Mouse (Mus musculus) C2C12 (cell line): ENCODE results near the gene Pde11a.

ENCODE experiments used
- CEBPB ChIP-seq: IDR thresholded peaks from one replicate; pipeline ENCODE4 v1.6.1; 2011; ENCODE audit warnings: low read depth, mild to moderate bottlenecking, control low read depth, moderate library complexity
- CTCF ChIP-seq: IDR thresholded peaks from one replicate; pipeline ENCODE4 v1.5.1; 2011; ENCODE audit not compliant: control insufficient read depth, insufficient read depth, insufficient read length
- FOSL1 ChIP-seq: IDR thresholded peaks from one replicate; pipeline ENCODE4 v1.8.0; 2011; ENCODE audit warnings: mild to moderate bottlenecking, low read length; ENCODE audit not compliant: poor library complexity, insufficient read depth, severe bottlenecking
- MAX ChIP-seq: IDR thresholded peaks from one replicate; pipeline ENCODE4 v1.6.1; 2011; ENCODE audit warnings: mild to moderate bottlenecking, control low read depth
- MYOD1 ChIP-seq: IDR thresholded peaks from one replicate; pipeline ENCODE4 v1.6.1; 2011; ENCODE audit warnings: low read depth; ENCODE audit not compliant: control insufficient read depth, insufficient read length
- MYOG ChIP-seq: IDR thresholded peaks from one replicate; pipeline ENCODE4 v1.6.1; 2011; ENCODE audit not compliant: control insufficient read depth, insufficient read length; ENCODE audit errors: extremely low read depth
- USF1 ChIP-seq: IDR thresholded peaks from one replicate; pipeline ENCODE4 v1.6.1; 2011; ENCODE audit warnings: low read depth, mild to moderate bottlenecking, control low read depth, moderate library complexity

GRCm38 (mm10) chr2:75988779-75989363 lies 349.7 kb downstream of the Pde11a start:
- no peak for TF ChIP-seq CTCF
- TF ChIP-seq MYOD1: no peak
- TF ChIP-seq USF1: no peak
- no peak for TF ChIP-seq MAX
- no peak for TF ChIP-seq CEBPB
- TF ChIP-seq MYOG: no peak
- TF ChIP-seq FOSL1: no peak
